Mouse (Mus musculus): ENCODE measurements around the gene Zbtb20. TPM values are rescaled to one million over a fixed set of nuclear protein-coding genes. Genes with fewer than 3 reads are reported as not detected.

Zbtb20 gene
- polyA plus RNA-seq, 1 experiment: 0.13 TPM

- Histone ChIP-seq H3K27me3 (ENCODE audit: control insufficient read depth) (no peaks in the 10 kb centered on the region), H3K4me3 (replicated peaks) (no peak overlapping the region), H3K9me3 (ENCODE audit: control insufficient read depth, low read length) (no peaks in the 10 kb centered on the region), H3K4me1 (ENCODE audit: control insufficient read depth) (no peaks in the 10 kb centered on the region), H3K36me3 (ENCODE audit: control insufficient read depth) (no peaks in the 10 kb centered on the region)
- TF ChIP-seq TAL1 (IDR thresholded peaks at IDR 0.05; ENCODE audit: low read length): no peak
- no peak for TF ChIP-seq GATA1 (IDR thresholded peaks at IDR 0.05; ENCODE audit: low read length)
Observed at GRCm38 (mm10) chr16:43513933-43514332, 638.3 kb downstream of the Zbtb20 start.

GRCm38 (mm10) chr16:43515538-43515937 lies 639.9 kb downstream of the Zbtb20 start:
- Histone ChIP-seq H3K36me3 (ENCODE audit: control insufficient read depth) (no peaks in the 10 kb centered on the region), H3K9me3 (ENCODE audit: control insufficient read depth, low read length) (no peaks in the 10 kb centered on the region), H3K27me3 (ENCODE audit: control insufficient read depth) (no peaks in the 10 kb centered on the region), H3K4me3 (replicated peaks) (no peak overlapping the region), H3K4me1 (ENCODE audit: control insufficient read depth) (no peaks in the 10 kb centered on the region)
- TF ChIP-seq GATA1 (IDR thresholded peaks at IDR 0.05; ENCODE audit: low read length) (no peak), TAL1 (IDR thresholded peaks at IDR 0.05; ENCODE audit: low read length) (no peak)

GRCm38 (mm10) chr16:43520274-43520673 lies 644.6 kb downstream of the Zbtb20 start:
- TF ChIP-seq GATA1 (IDR thresholded peaks at IDR 0.05; ENCODE audit: low read length) (no peak), TAL1 (IDR thresholded peaks at IDR 0.05; ENCODE audit: low read length) (no peak)

GRCm38 (mm10) chr16:43522482-43522881 lies 646.8 kb downstream of the Zbtb20 start:
- TF ChIP-seq TAL1 (IDR thresholded peaks at IDR 0.05; ENCODE audit: low read length): no peak
- TF ChIP-seq GATA1 (IDR thresholded peaks at IDR 0.05; ENCODE audit: low read length): no peak
- H3K4me1 ChIP-seq (ENCODE audit: control insufficient read depth): no peaks in the 10 kb centered on the region
- H3K4me3 ChIP-seq (replicated peaks): no peak overlapping the region
- no peaks in the 10 kb centered on the region for H3K36me3 ChIP-seq (ENCODE audit: control insufficient read depth)
- no peaks in the 10 kb centered on the region for H3K9me3 ChIP-seq (ENCODE audit: control insufficient read depth, low read length)
- H3K27me3 ChIP-seq (ENCODE audit: control insufficient read depth): no peaks in the 10 kb centered on the region

More at GRCm38 (mm10) chr16:43520274-43520673, 644.6 kb downstream of the Zbtb20 start:
- no peaks in the 10 kb centered on the region for H3K4me1 ChIP-seq (ENCODE audit: control insufficient read depth)
- no peaks in the 10 kb centered on the region for H3K9me3 ChIP-seq (ENCODE audit: control insufficient read depth, low read length)
- H3K36me3 ChIP-seq (ENCODE audit: control insufficient read depth): no peaks in the 10 kb centered on the region
- H3K27me3 ChIP-seq (ENCODE audit: control insufficient read depth): no peaks in the 10 kb centered on the region
- H3K4me3 ChIP-seq (replicated peaks): no peak overlapping the region

- H3K9me3 ChIP-seq (ENCODE audit: control insufficient read depth, low read length): no peaks in the 10 kb centered on the region
- TF ChIP-seq GATA1 (IDR thresholded peaks at IDR 0.05; ENCODE audit: low read length) (no peak), TAL1 (IDR thresholded peaks at IDR 0.05; ENCODE audit: low read length) (no peak)
Observed at GRCm38 (mm10) chr16:43524179-43524578, 648.5 kb downstream of the Zbtb20 start.

GRCm38 (mm10) chr16:43525624-43526023 lies 649.9 kb downstream of the Zbtb20 start:
- Histone ChIP-seq H3K27me3 (ENCODE audit: control insufficient read depth) (no peaks in the 10 kb centered on the region), H3K4me1 (ENCODE audit: control insufficient read depth) (no peaks in the 10 kb centered on the region), H3K9me3 (ENCODE audit: control insufficient read depth, low read length) (no peaks in the 10 kb centered on the region), H3K4me3 (replicated peaks) (no peak overlapping the region), H3K36me3 (ENCODE audit: control insufficient read depth) (no peaks in the 10 kb centered on the region)
- TF ChIP-seq GATA1 (IDR thresholded peaks at IDR 0.05; ENCODE audit: low read length) (no peak), TAL1 (IDR thresholded peaks at IDR 0.05; ENCODE audit: low read length) (no peak)

More at GRCm38 (mm10) chr16:43524179-43524578, 648.5 kb downstream of the Zbtb20 start:
- Histone ChIP-seq H3K4me1 (ENCODE audit: control insufficient read depth) (no peaks in the 10 kb centered on the region), H3K27me3 (ENCODE audit: control insufficient read depth) (no peaks in the 10 kb centered on the region), H3K4me3 (replicated peaks) (no peak overlapping the region), H3K36me3 (ENCODE audit: control insufficient read depth) (no peaks in the 10 kb centered on the region)

GRCm38 (mm10) chr16:43528300-43528699 lies 652.6 kb downstream of the Zbtb20 start:
- no peak for TF ChIP-seq GATA1 (IDR thresholded peaks at IDR 0.05; ENCODE audit: low read length)
- TF ChIP-seq TAL1 (IDR thresholded peaks at IDR 0.05; ENCODE audit: low read length): no peak
- no peaks in the 10 kb centered on the region for H3K27me3 ChIP-seq (ENCODE audit: control insufficient read depth)
- no peaks in the 10 kb centered on the region for H3K9me3 ChIP-seq (ENCODE audit: control insufficient read depth, low read length)
- no peak overlapping the region for H3K4me3 ChIP-seq (replicated peaks)
- no peaks in the 10 kb centered on the region for H3K36me3 ChIP-seq (ENCODE audit: control insufficient read depth)
- H3K4me1 ChIP-seq (ENCODE audit: control insufficient read depth): no peaks in the 10 kb centered on the region

- Histone ChIP-seq H3K36me3 (ENCODE audit: control insufficient read depth) (no peaks in the 10 kb centered on the region), H3K4me3 (replicated peaks) (no peak overlapping the region), H3K9me3 (ENCODE audit: control insufficient read depth, low read length) (no peaks in the 10 kb centered on the region), H3K27me3 (ENCODE audit: control insufficient read depth) (no peaks in the 10 kb centered on the region), H3K4me1 (ENCODE audit: control insufficient read depth) (no peaks in the 10 kb centered on the region)
- no peak for TF ChIP-seq TAL1 (IDR thresholded peaks at IDR 0.05; ENCODE audit: low read length)
- TF ChIP-seq GATA1 (IDR thresholded peaks at IDR 0.05; ENCODE audit: low read length): no peak
Observed at GRCm38 (mm10) chr16:43531328-43531727, 655.6 kb downstream of the Zbtb20 start.

- H3K4me3 ChIP-seq (replicated peaks): no peak overlapping the region
- no peak for TF ChIP-seq GATA1 (IDR thresholded peaks at IDR 0.05; ENCODE audit: low read length)
- no peak for TF ChIP-seq TAL1 (IDR thresholded peaks at IDR 0.05; ENCODE audit: low read length)
- no peaks in the 10 kb centered on the region for H3K9me3 ChIP-seq (ENCODE audit: control insufficient read depth, low read length)
- no peaks in the 10 kb centered on the region for H3K27me3 ChIP-seq (ENCODE audit: control insufficient read depth)
- H3K4me1 ChIP-seq (ENCODE audit: control insufficient read depth): no peaks in the 10 kb centered on the region
- no peaks in the 10 kb centered on the region for H3K36me3 ChIP-seq (ENCODE audit: control insufficient read depth)
Observed at GRCm38 (mm10) chr16:43534103-43534502, 658.4 kb downstream of the Zbtb20 start.

- Histone ChIP-seq H3K36me3 (ENCODE audit: control insufficient read depth) (no peaks in the 10 kb centered on the region), H3K27me3 (ENCODE audit: control insufficient read depth) (no peaks in the 10 kb centered on the region), H3K9me3 (ENCODE audit: control insufficient read depth, low read length) (no peaks in the 10 kb centered on the region), H3K4me3 (replicated peaks) (no peak overlapping the region), H3K4me1 (ENCODE audit: control insufficient read depth) (no peaks in the 10 kb centered on the region)
- no peak for TF ChIP-seq GATA1 (IDR thresholded peaks at IDR 0.05; ENCODE audit: low read length)
- no peak for TF ChIP-seq TAL1 (IDR thresholded peaks at IDR 0.05; ENCODE audit: low read length)
Observed at GRCm38 (mm10) chr16:43535912-43536311, 660.2 kb downstream of the Zbtb20 start.

Data from erythroblast, embryonic 14.5 days (primary cell).